Mouse (Mus musculus) bone marrow macrophage, adult 2 months (primary cell): ENCODE data around the gene Art5.

Experiments used
- CTCF ChIP-seq: IDR thresholded peaks from 2 replicates; pipeline ENCODE4 v1.5.1; 2012; ENCODE audit warnings: low read depth, mild to moderate bottlenecking, low read length, moderate library complexity
- POLR2A ChIP-seq: IDR thresholded peaks from 2 replicates; pipeline ENCODE4 v1.6.1; 2012; ENCODE audit warnings: mild to moderate bottlenecking, low read depth, low read length, borderline replicate concordance

GRCm38 (mm10) chr7:102082816-102083215 lies 26.5 kb downstream of the Art5 start, which contains the start of gene Trpc2:
- TF ChIP-seq CTCF (no peak), POLR2A (no peak)
